ENCODE assay signal across 8 mouse cellular contexts in genomic region chr9:89622296-89623005, GRCm38 (mm10). TPM values are rescaled to one million over a fixed set of nuclear protein-coding genes. Genes with fewer than 3 reads are reported as not detected.
DNase-seq lines count a peak whose midpoint lies in the region; ATAC-seq lines count a peak whose summit lies in the region.

No protein-coding gene starts in this region.

- H3K9ac ChIP-seq in kidney, embryonic 16.5 days (replicated peaks; ENCODE audit: low read length) = peak overlapping the region; percentile 54
- peak overlapping the region; percentile 63 for H3K9ac ChIP-seq in forebrain, embryonic 14.5 days (ENCODE audit: low read length)
- no peak overlapping the region for H3K9ac ChIP-seq in liver, embryonic 16.5 days (ENCODE audit: low read depth, low read length)

- H3K4me2 ChIP-seq in kidney, embryonic 16.5 days (replicated peaks; ENCODE audit: low read depth, low read length) = peak overlapping the region; percentile 93
- H3K4me2 ChIP-seq in forebrain, embryonic 14.5 days (ENCODE audit: low read length) = peak overlapping the region; percentile 98
- H3K4me2 ChIP-seq in liver, embryonic 16.5 days (ENCODE audit: low read depth, low read length) = peak overlapping the region; percentile 20; the same call in 1 of the 2 replicates

- no peaks in the 10 kb centered on the region for H3K9me3 ChIP-seq in kidney, embryonic 16.5 days (ENCODE audit: low read length)
- no peaks in the 10 kb centered on the region for H3K9me3 ChIP-seq in forebrain, embryonic 14.5 days (replicated peaks; ENCODE audit: control insufficient read depth, low read length)
- H3K9me3 ChIP-seq in liver, embryonic 16.5 days (replicated peaks; ENCODE audit: control insufficient read depth, low read length) = no peaks in the 10 kb centered on the region

- ATAC-seq in kidney, embryonic 16.5 days (ENCODE audit: low FRiP score, low TSS enrichment) = peak; percentile 69
- ATAC-seq in forebrain, embryonic 14.5 days = peak; percentile 69
- no peak for ATAC-seq in liver, embryonic 16.5 days (ENCODE audit: low read depth)

- H3K4me3 ChIP-seq in kidney, embryonic 16.5 days (ENCODE audit: low read length) = peak overlapping the region; percentile 50
- peak overlapping the region; percentile 49 for H3K4me3 ChIP-seq in forebrain, embryonic 14.5 days (ENCODE audit: low read depth, low read length)
- H3K4me3 ChIP-seq in liver, embryonic 16.5 days (ENCODE audit: low read depth, low read length) = no peak overlapping the region

- H3K27ac ChIP-seq in kidney, embryonic 16.5 days (ENCODE audit: low read length) = no peak overlapping the region
- H3K27ac ChIP-seq in forebrain, embryonic 14.5 days (ENCODE audit: low read depth, low read length) = no peak overlapping the region
- H3K27ac ChIP-seq in liver, embryonic 16.5 days (ENCODE audit: low read length) = no peak overlapping the region

- H3K36me3 ChIP-seq in kidney, embryonic 16.5 days (ENCODE audit: insufficient read depth, low read length) = no peaks in the 10 kb centered on the region
- no peaks in the 10 kb centered on the region for H3K36me3 ChIP-seq in forebrain, embryonic 14.5 days (ENCODE audit: control insufficient read depth, insufficient read depth, low read length)
- H3K36me3 ChIP-seq in liver, embryonic 16.5 days (ENCODE audit: control insufficient read depth, insufficient read depth) = no peaks in the 10 kb centered on the region

- DNase-seq in kidney, adult 9 months = no peak
- DNase-seq in cerebellum, adult 18-20 months = peak; percentile 30 to 49
- DNase-seq in forebrain, embryonic 14.5 days (ENCODE audit: low spot score) = peak; percentile 27
- no peak for DNase-seq in layer of hippocampus, adult 18-20 months (ENCODE audit: low spot score in 2 of 2)
- DNase-seq in adrenal gland, postnatal 10 days = no peak
- DNase-seq in urinary bladder, postnatal 25 days (ENCODE audit: low spot score) = no peak

- H3K27me3 ChIP-seq in kidney, embryonic 16.5 days (ENCODE audit: insufficient read depth, low read length) = peaks cover 42% of the 10 kb centered on the region
- H3K27me3 ChIP-seq in forebrain, embryonic 14.5 days (replicated peaks; ENCODE audit: control insufficient read depth, insufficient read depth, low read length) = peaks cover 27% of the 10 kb centered on the region
- H3K27me3 ChIP-seq in liver, embryonic 16.5 days (ENCODE audit: control insufficient read depth, insufficient read depth, low read depth, low read length) = peaks cover 27% of the 10 kb centered on the region

- WGBS in kidney, embryonic 16.5 days = under 1% methylated on average over 42 of the region's 42 CpGs
- WGBS in forebrain, embryonic 14.5 days = 2% methylated on average over 42 of the region's 42 CpGs
- WGBS in liver, embryonic 16.5 days (ENCODE audit: insufficient replicate concordance) = 3% methylated on average over 42 of the region's 42 CpGs

- peaks cover 12% of the 10 kb centered on the region; the same call in 1 of the 2 replicates for H3K4me1 ChIP-seq in kidney, embryonic 16.5 days (ENCODE audit: insufficient read depth, low read length)
- H3K4me1 ChIP-seq in forebrain, embryonic 14.5 days (ENCODE audit: control insufficient read depth, insufficient read depth, low read length) = peaks cover 13% of the 10 kb centered on the region; the same call in 1 of the 2 replicates
- no peaks in the 10 kb centered on the region for H3K4me1 ChIP-seq in liver, embryonic 16.5 days (ENCODE audit: control insufficient read depth, low read depth, low read length)

RNA-seq across cellular contexts. Expression of gene Minar1, which starts 0.5 kb away (rescaled TPM):
- 0.05 TPM in 1 of 2 replicates, not detected in the other for polyA plus RNA-seq in kidney, embryonic 16.5 days (2015; fragmentation: Nextera tagmentation; extraction: Ambion mirVana)
- polyA plus RNA-seq in forebrain, embryonic 14.5 days (2014; fragmentation: Nextera tagmentation; extraction: Ambion mirVana) = 0.39 and 0.56 TPM in 2 replicates
- 0.06 and 0.11 TPM in 2 replicates for polyA plus RNA-seq in liver, embryonic 16.5 days (2015; fragmentation: Nextera tagmentation; extraction: Ambion mirVana)
- total RNA-seq in layer of hippocampus, adult 18-20 months (2021) = 1 to 10 TPM; 3.4 to 4.6 TPM
- under 1 TPM; 0.09 to 0.30 TPM for total RNA-seq in adrenal gland, postnatal 10 days (2021)

Comparison
In these comparisons a context has a peak if more than half of its experiments do, and no peak if none do; other contexts are left out.
1. H3K4me2 ChIP-seq: peak in every context shown above with its lines; median percentile 98 in forebrain, embryonic 14.5 days; 93 in kidney, embryonic 16.5 days; 20 in liver, embryonic 16.5 days.
2. DNase-seq: peak in cerebellum, adult 18-20 months (2 of 2) and forebrain, embryonic 14.5 days (single experiment); none in kidney, adult 9 months (single experiment), layer of hippocampus, adult 18-20 months (0 of 2), adrenal gland, postnatal 10 days (single experiment) and urinary bladder, postnatal 25 days (single experiment).